Mouse (Mus musculus) embryonic facial prominence, embryonic 14.5 days (tissue): ENCODE measurements around the gene Neurl4. TPM values are rescaled to one million over a fixed set of nuclear protein-coding genes. Genes with fewer than 3 reads are reported as not detected.
A peak's percentile ranks its signal among the peaks of the same experiment; 100 is the strongest.

ENCODE experiments used
- ATAC-seq: fragments of 200-750 bp; cut with Nextera tagmentation; 2 replicates; pipeline ENCODE4 v1.8.0; 2017; ENCODE audit warnings: low read depth, moderate number of reproducible peaks, moderate TSS enrichment
- DNase-seq: peaks from one replicate; pipeline ENCODE4 v3.0.0-alpha.2; 2015; ENCODE audit warnings: low spot score
- H3K27ac ChIP-seq: fragments of 300-500 bp; sonication (generic); replicated peaks from 2 replicates; pipeline ENCODE4 v1.5.1; 2014; ENCODE audit warnings: low read depth, mild to moderate bottlenecking, low read length, moderate library complexity
- H3K27me3 ChIP-seq: fragments of 300-500 bp; sonication (generic); replicated peaks from 2 replicates; pipeline ENCODE4 v1.6.1; 2014; ENCODE audit warnings: low read length; ENCODE audit not compliant: control insufficient read depth, insufficient read depth
- H3K36me3 ChIP-seq: fragments of 300-500 bp; sonication (generic); 2 replicates; pipeline ENCODE4 v1.6.1; 2014; ENCODE audit warnings: low read length, mixed read lengths; ENCODE audit not compliant: control insufficient read depth, insufficient read depth
- H3K4me1 ChIP-seq: fragments of 300-500 bp; sonication (generic); 2 replicates; pipeline ENCODE4 v1.6.1; 2014; ENCODE audit warnings: antibody characterized with exemption, low read length; ENCODE audit not compliant: control insufficient read depth, insufficient read depth
- H3K4me2 ChIP-seq: fragments of 300-500 bp; sonication (generic); 2 replicates; pipeline ENCODE4 v1.6.1; 2014; ENCODE audit warnings: low read depth, mild to moderate bottlenecking, low read length, moderate library complexity, mixed read lengths
- H3K4me3 ChIP-seq: fragments of 300-500 bp; sonication (generic); 2 replicates; pipeline ENCODE4 v1.5.1; 2014; ENCODE audit warnings: low read depth, mild to moderate bottlenecking, low read length
- H3K9ac ChIP-seq: fragments of 300-500 bp; sonication (generic); 2 replicates; pipeline ENCODE4 v1.6.1; 2014; ENCODE audit warnings: low read depth, mild to moderate bottlenecking, low read length, moderate library complexity, mixed read lengths
- H3K9me3 ChIP-seq: fragments of 300-500 bp; sonication (generic); 2 replicates; pipeline ENCODE4 v1.6.1; 2016; ENCODE audit warnings: low read length; ENCODE audit not compliant: control insufficient read depth
- WGBS: fragments of 180-500 bp; shearing (Covaris S2); extraction: QIAGEN DNeasy Blood & Tissue Kit; methylation state at CpG from one replicate; pipeline ENCODE4 v1.1.7; 2014; 5-methylcytosine and 5-hydroxymethylcytosine counted together
- polyA plus RNA-seq: library from polyadenylated mRNA; unstranded; fragments of >200 nt; fragmentation: Nextera tagmentation; extraction: Ambion mirVana; gene quantifications from 2 replicates; pipeline ENCODE4 v1.2.1, GENCODE M21; 2014

Gene Neurl4
- polyA plus RNA-seq, 1 experiment from 2014 or later = 10.3 TPM

- Histone ChIP-seq H3K27me3 (no peaks in the 10 kb centered on the region), H3K36me3 (peaks cover 40% of the 10 kb centered on the region), H3K4me1 (peaks cover 10% of the 10 kb centered on the region), H3K9me3 (no peaks in the 10 kb centered on the region), H3K9ac (no peak overlapping the region), H3K27ac (no peak overlapping the region), H3K4me3 (no peak overlapping the region), H3K4me2 (no peak overlapping the region)
- DNase-seq (no peak), ATAC-seq (no peak)
- 80% methylated on average over 13 of the region's 13 CpGs for WGBS
Observed at GRCm38 (mm10) chr11:69945216-69945615, 44.3 kb downstream of the Neurl4 start.

GRCm38 (mm10) chr11:69945997-69946891 is 45.4 kb downstream of the Neurl4 start:
- no peaks in the 10 kb centered on the region for H3K9me3 ChIP-seq
- WGBS = 89% methylated on average over 18 of the region's 18 CpGs
- H3K4me1 ChIP-seq = peaks cover 10% of the 10 kb centered on the region
- peak overlapping the region; percentile 92; the same call in 1 of the 2 replicates for H3K27ac ChIP-seq
- ATAC-seq = no peak
- H3K4me2 ChIP-seq = peak overlapping the region; percentile 86
- H3K4me3 ChIP-seq = peak overlapping the region; percentile 61
- H3K9ac ChIP-seq = peak overlapping the region; percentile 67
- no peaks in the 10 kb centered on the region for H3K27me3 ChIP-seq
- DNase-seq = no peak
- peaks cover 40% of the 10 kb centered on the region for H3K36me3 ChIP-seq

GRCm38 (mm10) chr11:69947337-69948065 is 46.6 kb downstream of the Neurl4 start:
- peaks cover 10% of the 10 kb centered on the region for H3K4me1 ChIP-seq
- H3K4me3 ChIP-seq = peak overlapping the region; percentile 61
- H3K9me3 ChIP-seq = no peaks in the 10 kb centered on the region
- peaks cover 33% of the 10 kb centered on the region for H3K36me3 ChIP-seq
- peak overlapping the region; percentile 67 for H3K9ac ChIP-seq
- ATAC-seq (peak; percentile 62), DNase-seq (peak; percentile 77)
- no peaks in the 10 kb centered on the region for H3K27me3 ChIP-seq
- peak overlapping the region; percentile 92 for H3K27ac ChIP-seq
- WGBS = 2% methylated on average over 25 of the region's 29 CpGs
- peak overlapping the region; percentile 86 for H3K4me2 ChIP-seq

- no peaks in the 10 kb centered on the region for H3K9me3 ChIP-seq
- H3K4me3 ChIP-seq = peak within 1 kb of the TSS; percentile 61
- peak within 1 kb of the TSS; percentile 67 for H3K9ac ChIP-seq
- peak within 1 kb of the TSS; percentile 86 for H3K4me2 ChIP-seq
- H3K27me3 ChIP-seq = no peaks in the 10 kb centered on the region
- peak; percentile 94 for ATAC-seq
- H3K27ac ChIP-seq = peak within 1 kb of the TSS; percentile 92
- DNase-seq = peak; percentile 98
- peaks cover 10% of the 10 kb centered on the region for H3K4me1 ChIP-seq
- peaks cover 26% of the 10 kb centered on the region for H3K36me3 ChIP-seq
- WGBS = under 1% methylated on average over 32 of the region's 34 CpGs
Observed at GRCm38 (mm10) chr11:69948066-69948762, 47.3 kb downstream of the Neurl4 start, which contains the start of gene Slc2a4. Gene Slc2a4 (minus strand): TSS chr11:69948188.

GRCm38 (mm10) chr11:69948763-69949150 is 47.9 kb downstream of the Neurl4 start:
- H3K4me3 ChIP-seq = peak overlapping the region; percentile 61
- peak overlapping the region; percentile 67 for H3K9ac ChIP-seq
- H3K4me1 ChIP-seq = peaks cover 10% of the 10 kb centered on the region
- H3K27me3 ChIP-seq = no peaks in the 10 kb centered on the region
- DNase-seq (peak; percentile 93), ATAC-seq (peak; percentile 45)
- peak overlapping the region; percentile 92 for H3K27ac ChIP-seq
- WGBS = under 1% methylated on average over 13 of the region's 14 CpGs
- H3K4me2 ChIP-seq = peak overlapping the region; percentile 86
- peaks cover 21% of the 10 kb centered on the region for H3K36me3 ChIP-seq
- no peaks in the 10 kb centered on the region for H3K9me3 ChIP-seq

GRCm38 (mm10) chr11:69950807-69951459 is 50.1 kb downstream of the Neurl4 start:
- H3K27me3 ChIP-seq = no peaks in the 10 kb centered on the region
- 45% methylated on average over 4 of the region's 4 CpGs for WGBS
- no peak overlapping the region for H3K9ac ChIP-seq
- no peaks in the 10 kb centered on the region; the same call in 1 of the 2 replicates for H3K36me3 ChIP-seq
- ATAC-seq (no peak), DNase-seq (no peak)
- H3K27ac ChIP-seq = no peak overlapping the region
- H3K4me3 ChIP-seq = no peak overlapping the region
- peaks cover 10% of the 10 kb centered on the region for H3K4me1 ChIP-seq
- no peaks in the 10 kb centered on the region for H3K9me3 ChIP-seq
- no peak overlapping the region for H3K4me2 ChIP-seq

- no peak for ATAC-seq
- H3K27ac ChIP-seq = no peak overlapping the region
Observed at GRCm38 (mm10) chr11:69952274-69952673, 51.4 kb downstream of the Neurl4 start.

More at GRCm38 (mm10) chr11:69952274-69952673, 51.4 kb downstream of the Neurl4 start:
- no peak for DNase-seq
- no peak overlapping the region for H3K9ac ChIP-seq
- no peaks in the 10 kb centered on the region for H3K27me3 ChIP-seq
- H3K9me3 ChIP-seq = no peaks in the 10 kb centered on the region
- H3K4me1 ChIP-seq = peaks cover 3% of the 10 kb centered on the region
- no peak overlapping the region for H3K4me3 ChIP-seq
- WGBS = 42% methylated on average over 1 of the region's 1 CpGs
- no peak overlapping the region for H3K4me2 ChIP-seq
- H3K36me3 ChIP-seq = no peaks in the 10 kb centered on the region
